Mouse (Mus musculus): Measurements from ENCODE around the gene Pde3a.
"Not testable (repeated sequence)": the region's sequence is repeated elsewhere in the genome, so short reads cannot be mapped to it uniquely, and the experiment has no call there.

Gene Pde3a

DNA sequence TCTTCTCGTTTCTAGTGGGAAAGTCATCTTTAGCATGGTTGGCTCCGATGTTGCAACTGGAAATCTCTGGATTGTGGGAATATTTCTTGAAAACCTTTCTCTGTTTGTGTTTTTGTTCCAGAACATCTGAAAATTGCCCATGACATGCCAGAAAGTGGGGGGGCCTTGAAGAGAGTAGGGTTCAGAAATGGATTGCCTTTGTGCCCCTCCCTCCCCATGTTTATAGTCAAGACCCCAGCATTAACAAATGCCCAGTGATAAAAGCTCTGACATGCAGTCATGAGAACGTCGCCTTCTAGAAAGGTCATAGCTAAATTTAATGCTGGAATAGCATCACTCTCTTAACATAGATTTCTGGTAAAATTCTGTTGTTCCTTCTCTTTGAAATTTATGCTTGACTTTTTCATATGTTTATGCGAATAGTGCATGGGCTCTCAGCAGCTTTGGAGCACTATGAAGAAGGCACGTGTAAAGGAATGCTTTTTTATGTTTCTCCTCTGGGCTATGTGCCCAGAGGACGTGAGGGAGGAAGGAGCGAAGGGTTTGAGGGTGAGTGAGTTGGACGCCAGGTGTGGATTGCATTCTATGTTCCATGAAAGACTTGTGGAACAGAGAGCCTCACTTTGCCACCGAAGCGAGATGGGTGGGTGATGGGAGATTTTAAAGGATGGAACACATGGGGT, 19.0 kb downstream of the Pde3a start:
- DNase-seq = no peak

DNA sequence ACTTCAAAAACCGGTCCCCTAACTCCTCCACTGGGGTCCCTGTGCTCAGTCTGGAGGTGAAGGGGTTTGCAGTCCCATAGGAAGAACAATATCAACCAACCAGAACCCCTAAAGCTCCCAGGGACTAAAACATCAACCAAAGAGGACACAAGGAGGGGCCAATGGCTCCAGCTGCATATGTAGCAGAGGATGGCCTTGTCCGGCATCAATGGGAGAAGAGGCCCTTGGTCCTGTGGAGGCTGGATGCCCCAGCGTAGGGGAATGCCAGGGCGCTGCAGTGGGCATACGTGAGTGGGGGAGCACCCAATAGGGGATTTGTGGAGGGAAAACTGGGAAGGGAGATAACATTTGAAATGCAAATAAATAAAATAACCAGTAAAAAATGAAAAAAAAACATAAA, 19.8 kb downstream of the Pde3a start:
- DNase-seq = no peak

DNA sequence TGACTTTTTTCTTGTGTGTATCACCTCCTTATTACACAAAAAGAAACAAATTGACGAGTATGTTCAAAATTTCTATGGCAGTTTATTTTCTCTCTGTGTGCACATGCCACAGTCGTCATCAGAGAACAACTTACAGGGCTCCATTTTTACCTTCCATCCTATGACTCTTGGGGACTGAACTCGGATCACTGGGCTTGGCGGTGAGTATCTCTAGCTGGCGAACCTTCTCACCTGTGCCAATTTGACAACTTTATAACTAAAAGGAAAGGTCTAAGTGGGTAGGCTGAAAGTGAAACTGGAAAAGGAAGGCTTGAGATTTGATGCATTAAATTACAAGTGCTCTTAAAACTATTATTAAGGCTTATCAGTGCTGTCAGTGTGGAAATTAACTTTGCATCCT, 22.1 kb downstream of the Pde3a start:
- no peak for DNase-seq

DNA sequence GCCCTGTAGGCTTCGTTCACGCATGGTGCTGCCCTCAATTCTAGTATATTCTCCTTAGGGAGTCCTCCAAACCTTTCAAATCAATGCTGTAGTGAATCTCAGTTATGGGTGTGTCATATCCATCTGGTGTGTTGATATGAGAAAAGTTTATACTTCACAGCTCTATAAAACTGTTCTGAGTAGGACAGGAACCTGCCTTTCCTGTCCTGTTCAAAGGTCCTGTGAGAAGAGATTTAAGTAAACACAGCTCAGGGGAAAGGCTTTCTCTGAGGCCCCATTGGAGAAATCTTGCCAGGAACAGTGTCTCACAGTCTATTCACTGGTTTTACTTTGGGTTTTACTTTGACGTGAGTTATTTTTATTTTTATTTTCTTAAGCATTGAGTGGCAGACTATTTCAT, 22.5 kb downstream of the Pde3a start:
- DNase-seq = no peak

DNA sequence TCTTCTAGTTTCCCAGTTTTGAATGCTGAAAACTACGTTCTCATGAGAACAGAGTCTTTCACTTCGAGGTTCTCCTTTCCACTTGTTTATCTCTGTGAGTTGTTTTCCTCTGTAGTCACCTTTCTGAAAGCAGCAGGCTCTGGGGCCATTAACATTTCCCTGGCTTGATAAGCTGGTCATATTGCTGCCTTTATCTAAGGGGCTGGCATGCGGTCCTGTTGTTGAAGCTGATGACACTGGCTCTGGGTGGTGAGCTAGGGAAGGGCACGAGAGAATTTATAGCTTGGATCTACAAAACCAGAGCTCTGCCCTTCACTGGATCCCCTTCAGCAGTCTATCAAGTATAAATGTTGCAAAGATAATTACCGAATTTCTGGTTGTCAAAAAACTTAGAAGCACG, 24.6 kb downstream of the Pde3a start:
- no peak for DNase-seq

DNA sequence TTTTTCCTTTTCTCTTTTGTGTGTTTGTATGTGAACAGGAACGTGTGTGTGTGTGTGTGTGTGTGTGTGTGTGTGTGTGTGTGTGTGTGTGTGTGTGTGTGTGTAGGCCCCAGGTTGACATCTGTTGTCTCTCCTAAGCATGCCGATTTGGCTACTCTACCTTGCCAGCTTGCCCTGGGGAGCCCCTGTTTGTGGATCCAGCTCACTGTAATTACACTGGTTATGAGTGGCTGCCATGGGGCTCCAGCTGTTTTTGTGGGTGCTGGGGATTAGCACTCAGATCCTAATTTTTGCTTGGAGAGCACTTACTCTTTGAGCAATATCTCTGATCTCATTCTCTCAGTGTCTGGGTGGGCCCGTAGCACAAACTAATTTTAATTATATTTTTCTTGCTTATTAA, 32.6 kb downstream of the Pde3a start:
- no peak for DNase-seq

DNA sequence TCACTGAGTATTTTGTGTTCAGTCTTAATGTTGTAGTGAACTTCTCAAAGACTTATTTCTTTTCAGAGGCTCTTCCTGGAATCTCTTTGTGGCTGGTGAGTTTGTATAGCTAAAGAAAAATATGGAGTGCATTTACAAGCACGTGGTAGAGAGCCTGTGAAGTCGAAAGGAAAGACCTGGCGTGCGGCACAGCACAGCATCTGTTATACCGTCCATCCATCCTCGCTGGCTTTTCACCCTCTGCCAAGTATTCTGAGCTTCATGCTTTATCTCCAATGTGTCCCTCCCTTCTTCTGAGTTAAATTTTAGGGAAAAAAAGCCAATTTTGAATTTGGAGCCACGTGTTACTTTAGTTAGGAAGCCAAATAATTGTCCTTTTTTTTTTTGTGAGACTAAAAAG, 33.7 kb downstream of the Pde3a start:
- DNase-seq = no peak

DNA sequence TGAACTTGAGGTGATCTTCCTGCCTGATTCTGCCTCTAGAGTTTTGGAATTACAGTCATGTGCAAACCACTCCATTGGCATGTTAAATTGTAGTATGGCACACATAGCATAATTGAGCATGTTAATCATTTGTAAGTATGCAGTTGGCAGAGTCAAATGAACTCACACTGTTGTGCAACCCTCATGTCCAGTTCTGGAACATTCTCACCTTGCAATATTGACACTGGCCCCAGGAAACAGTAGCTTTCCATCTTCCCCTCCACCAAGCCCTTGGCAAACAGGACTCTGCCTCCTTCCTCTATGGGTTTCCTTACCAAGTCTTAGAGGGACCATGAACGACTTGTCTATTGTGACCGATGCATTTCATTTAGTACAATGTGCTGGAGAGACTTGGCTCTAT, 42.1 kb downstream of the Pde3a start:
- no peak for DNase-seq

DNA sequence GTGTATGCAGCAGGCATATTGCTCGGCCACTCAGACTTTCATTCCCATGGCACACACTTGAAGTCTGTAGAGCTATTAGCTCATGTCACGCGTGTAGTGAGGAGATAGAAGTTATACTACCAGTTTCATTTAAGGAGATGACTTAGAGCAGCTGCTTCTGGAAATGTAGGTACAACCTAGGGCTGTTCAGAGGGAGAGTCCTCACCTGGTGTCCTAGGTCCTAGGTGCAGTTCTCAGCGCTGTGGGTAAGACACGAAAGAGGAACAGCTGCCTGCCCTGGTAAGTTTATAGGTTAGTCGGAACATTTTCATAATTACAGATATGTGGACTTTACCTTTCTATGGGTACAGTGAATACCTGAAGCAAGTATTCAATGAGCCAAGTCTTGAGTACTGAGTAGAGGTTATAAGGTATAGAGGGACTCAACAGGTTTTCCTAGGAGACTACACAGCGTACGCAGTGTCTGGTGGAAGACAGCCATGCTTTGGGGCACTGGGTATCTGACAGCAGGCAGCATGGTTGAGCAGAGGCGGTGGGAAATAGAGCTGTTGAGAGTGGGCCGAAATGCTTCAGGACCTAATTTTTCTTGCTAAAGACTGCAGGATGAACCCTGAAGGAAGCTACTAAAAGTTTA, 43.9 kb downstream of the Pde3a start:
- DNase-seq = no peak

DNA sequence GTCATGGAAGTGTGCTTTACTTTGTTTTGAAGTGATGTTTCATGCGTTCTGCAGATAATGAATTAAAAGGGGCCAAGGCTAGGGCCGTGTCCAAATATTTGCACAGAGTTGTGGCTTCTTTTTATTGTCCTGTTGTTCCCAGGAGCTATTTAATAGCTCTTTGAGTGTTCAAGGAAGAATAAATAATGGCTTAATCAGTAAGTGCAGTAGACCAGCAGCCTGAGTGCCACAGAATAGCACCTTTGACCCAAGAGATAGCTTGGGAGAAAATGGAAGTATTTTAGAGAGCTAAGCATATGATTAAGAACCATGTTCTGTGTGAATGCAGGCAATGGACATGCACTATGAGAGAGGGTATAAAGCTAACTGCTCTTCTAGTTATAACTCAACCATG, 44.4 kb downstream of the Pde3a start:
- no peak for DNase-seq

DNA sequence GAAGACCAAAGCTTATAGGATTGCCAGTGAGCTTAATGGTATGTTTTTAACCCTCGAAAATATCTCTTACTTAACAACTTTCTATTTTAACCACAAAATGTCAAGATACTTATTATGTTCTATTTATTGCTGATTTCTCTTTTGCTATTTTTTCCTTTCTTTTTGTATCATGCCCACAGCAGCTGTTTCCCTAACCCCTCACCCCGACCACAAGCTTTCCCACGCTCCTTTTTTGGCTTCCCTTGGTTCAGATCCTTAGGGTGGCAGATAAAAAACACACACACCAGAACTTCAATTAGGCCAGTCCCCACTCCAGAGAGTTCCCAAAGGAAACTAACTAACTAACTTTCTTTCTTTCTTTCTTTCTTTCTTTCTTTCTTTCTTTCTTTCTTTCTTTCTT, 46.2 kb downstream of the Pde3a start:
- DNase-seq = no peak

DNA sequence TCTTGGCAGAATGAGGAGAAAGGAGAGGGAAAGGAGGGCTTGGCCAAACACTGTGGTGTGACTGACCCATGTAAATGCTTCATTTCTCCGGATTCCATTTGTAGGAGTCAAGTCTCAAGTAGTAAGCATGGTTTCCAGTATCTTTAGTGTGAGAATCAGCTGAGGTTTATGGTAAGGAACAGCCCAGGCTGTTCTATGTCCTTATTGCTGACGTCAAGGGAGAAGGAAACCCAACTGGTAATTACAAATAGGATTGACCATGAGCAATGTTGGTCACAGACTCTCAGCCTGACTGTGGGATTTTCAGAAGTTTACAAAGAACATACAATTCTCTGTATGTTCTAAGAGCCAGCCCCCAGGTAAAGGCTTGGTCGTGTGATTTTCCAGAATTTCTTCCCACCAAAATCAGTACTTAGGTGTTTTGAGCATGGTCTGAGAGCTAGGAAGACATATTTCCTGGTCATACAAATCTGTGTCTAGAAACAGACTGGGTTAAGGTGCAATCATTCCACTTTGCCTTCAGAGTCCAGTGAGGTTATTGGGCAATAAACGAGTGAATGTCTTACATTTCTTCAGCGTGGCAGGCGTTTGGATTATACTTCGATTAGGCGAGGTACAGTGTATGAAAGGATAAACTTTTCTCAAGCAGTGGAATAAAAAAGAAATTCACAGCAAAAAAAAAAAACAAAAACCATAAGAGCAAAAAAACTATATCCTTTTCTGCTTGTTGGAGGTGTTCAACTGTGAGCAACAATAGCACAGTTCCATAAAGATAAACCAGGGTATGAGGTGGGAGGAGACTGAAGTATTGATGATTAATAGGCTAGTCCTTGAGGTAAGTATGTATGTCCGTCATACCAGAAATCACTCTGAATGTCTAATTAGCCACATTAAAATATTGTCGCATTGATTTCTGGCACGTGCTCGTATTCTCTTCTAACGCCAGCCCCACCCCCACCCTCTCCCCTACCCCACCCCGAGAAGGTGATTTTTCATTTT, 53.0 kb downstream of the Pde3a start:
- no peak for DNase-seq

DNA sequence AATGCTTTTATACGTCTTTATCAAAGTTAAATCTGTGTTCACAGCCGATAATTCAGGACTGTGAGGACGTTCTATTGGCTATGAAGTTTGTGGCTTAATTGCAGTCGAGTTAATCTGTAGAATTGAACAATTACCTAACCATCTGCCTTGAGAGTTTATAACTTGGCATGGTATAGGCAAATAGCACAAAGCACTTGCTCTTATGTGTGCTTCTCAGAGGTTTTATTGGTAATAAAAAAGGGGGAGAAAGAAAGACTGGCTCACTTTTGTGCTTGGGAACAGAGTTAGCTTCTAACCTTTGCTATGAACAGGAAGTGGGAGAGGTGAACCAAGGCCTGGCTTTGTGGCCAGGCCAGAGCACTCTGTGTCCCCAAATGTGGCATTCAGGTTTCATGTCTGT, 53.8 kb downstream of the Pde3a start:
- no peak for DNase-seq

DNA sequence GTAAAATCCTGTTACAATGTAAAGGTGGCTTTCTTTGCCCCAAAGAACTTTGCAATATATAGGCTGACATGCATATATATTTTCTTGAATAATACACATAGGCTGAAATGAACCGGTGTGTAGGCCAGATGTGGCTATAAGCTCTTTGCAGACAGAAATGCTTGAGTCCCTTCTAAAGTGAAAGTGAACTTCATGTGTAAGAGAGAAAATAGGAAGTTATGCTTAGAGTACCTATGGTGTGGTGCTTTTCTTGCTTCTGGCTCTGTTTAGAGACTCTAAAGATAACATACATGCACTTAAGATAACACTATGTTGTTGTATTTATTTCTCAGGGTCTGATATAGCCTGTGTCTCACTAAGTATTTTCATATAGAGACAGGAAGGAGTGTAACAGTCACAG, 58.3 kb downstream of the Pde3a start:
- no peak for DNase-seq

DNA sequence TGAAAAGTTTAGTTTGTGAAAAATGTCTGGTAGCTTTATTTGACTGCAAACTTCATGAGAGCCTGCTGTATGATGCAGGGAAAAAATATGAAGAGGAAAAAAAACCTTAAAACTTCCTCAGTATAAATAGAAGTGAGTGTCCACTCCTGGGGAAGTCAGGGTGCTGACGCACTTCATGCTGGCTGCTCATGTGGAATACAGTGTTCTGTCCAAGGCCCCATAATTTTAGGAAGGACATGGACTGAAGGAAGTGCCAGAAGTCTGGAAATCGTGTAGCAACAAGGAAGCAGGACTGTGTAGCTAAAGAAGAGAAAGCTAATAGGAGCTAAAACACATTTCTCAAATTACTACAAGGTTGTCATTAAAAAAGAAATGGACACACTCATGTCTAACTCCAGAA, 59.4 kb downstream of the Pde3a start:
- no peak for DNase-seq

DNA sequence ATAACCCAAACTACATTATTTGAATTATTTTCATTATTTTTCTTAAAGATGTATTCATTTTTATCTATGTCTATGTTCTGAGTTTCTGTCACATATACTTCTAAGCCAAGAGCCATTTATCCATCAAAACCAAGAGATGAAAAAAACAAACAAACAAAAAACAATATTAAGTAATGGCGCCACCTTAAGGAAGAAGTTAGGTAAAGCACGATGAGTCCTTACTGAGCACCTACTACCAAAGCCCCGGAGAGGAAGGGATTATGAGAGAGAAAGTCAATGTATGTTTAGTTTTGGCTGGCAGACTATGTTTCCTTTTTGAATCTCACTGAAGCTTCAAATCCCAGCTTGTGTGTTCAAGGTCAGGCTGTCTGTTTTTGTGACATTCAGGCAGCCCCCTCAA, 60.8 kb downstream of the Pde3a start:
- no peak for DNase-seq

DNA sequence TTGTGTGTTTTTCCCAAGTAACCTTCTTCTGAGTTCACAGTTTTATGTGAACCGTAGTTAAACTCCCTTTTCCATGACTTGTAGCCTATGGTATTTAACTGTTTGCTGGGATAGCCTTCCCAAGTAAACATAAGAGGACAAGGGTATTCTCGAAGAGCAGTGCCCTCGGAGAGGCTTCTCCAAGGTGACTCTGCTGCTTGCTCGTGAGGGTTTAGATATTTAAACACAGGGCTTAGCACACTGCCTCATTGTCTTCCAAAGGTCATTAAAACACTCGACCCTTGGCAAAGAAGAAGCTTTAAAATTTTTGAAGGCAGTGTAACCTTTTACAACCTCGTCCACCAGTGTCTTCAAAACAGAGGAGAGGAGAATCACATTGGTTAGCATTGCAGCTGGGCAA, 61.3 kb downstream of the Pde3a start:
- no peak for DNase-seq

DNA sequence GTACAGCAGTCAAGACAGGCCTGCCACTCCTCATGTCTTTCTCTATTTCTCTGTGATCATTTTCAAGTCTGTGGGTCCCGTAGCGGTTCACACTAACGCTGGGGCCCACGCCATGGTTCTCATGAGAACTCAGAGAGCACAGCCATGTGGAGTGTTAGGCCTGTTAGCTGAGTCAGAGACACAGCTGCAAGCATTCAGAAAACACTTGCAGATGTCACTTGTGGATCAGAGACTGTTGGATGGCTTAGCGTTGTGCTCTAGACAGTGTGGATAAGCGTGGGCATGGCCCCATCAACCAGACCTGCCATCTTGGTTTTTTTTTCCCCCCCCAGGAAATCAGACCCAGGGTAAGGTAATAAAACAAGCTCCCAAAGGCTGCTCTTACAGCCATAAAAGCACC, 62.5 kb downstream of the Pde3a start:
- DNase-seq = no peak

DNA sequence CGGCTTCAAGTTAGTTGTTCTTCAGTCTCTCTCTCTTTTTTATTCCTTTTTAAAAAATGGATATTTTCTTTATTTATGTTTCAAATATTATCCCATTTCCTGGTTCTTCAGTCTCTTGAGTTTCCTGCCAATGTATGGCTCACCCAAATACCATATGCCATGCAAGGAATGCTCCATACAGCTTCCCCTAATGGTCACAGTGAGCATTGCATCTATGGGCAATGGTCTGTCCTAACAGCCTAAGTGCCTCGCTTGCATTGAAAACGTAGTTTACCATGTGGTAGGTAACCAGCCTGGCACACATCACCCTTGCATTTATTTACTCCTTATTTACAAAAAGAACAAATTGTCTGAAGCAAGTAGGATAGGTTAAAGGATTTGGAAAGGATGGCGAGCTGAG, 64.0 kb downstream of the Pde3a start:
- no peak for DNase-seq

DNA sequence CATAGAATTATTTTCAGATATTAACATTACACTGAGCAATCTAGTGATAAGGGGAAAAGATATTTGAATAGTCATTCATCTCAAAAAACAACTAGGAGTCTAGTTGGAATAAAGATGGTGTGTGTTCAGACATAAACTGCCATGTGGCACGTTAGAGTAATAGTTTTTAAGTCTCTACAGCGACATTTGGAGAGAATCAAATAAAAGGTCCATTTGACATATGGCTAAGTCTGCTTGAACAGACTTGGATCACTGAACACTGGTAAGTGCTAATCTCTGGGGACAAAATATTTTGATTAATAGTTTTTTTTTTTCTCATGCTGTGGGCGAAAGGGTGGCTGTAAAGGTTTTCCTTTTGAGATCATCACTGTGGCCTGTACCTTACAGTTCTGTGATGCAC, 69.4 kb downstream of the Pde3a start:
- DNase-seq = no peak

DNA sequence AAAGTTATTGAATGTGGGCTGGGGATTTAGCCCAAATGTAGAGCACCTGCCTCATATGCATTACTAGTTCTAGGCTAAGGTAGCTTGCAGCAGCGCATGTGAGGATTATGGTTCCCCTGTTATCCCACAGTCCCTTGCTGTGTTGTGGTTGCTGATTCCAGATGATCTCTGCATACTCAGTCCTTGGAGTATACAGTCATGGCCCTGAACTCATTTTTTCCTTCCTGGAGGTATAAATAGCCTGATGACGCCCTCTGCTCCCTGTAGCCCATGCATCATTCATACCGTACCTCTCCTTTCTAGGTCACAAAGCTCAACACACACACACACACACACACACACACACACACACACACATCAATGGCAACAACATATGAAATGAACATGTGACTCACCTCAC, 72.2 kb downstream of the Pde3a start:
- no peak for DNase-seq

DNA sequence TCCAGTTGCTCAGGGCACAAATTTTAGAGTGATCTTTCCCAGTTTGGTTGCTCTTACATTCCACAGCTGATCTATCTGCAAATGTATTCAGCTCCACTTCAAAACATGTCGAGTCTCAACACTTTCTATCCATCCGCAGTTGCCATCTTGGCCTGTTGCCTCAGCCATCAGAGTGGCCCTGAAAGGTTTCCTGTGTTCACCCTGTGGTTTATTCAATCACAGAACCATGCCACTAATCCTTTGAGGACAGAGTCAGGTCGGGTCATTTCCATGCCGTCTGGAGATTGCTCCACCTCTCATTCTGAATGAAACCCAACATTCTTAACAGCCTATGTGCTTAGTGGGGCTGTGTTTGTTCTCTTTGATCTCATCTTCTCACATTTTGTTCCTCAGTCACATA, 73.9 kb downstream of the Pde3a start:
- no peak for DNase-seq

DNA sequence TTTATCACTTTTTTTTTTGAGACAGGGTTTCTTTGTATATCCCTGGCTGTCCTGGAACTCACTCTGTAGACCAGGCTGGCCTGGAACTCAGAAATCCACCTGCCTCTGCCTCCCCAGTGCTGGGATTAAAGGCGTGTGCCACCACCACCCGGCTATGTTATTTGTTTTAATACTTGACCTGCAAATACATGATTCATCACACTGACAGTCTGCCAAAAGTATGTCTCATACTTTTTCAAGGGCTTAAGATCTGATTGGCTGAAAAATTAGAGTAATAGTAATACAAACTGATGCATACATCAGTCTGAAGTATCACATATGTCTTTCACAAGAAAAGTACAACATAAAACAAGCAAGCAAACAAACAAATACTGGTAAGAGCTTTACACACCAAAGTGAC, 78.1 kb downstream of the Pde3a start:
- DNase-seq = not testable (repeated sequence)

DNA sequence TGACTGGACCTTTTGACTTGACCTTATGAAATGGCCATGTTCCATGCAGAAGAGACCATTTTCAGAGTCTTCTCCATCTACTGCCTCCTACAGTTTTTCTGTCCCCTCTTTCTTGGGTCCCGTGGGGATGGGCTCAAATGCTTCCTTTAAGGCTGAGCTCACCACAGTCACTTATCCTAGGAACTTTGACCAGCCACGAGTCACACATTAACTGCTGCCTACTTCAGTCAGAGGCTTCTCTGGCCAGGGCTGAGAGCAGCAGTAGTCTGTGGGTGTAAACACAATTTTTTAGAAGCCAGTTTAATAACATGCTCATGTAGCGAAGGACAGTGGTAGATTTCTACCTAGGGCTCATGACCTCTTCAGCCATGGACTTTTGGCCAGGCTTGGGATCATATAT, 79.0 kb downstream of the Pde3a start:
- DNase-seq = no peak

Measured in thymus, postnatal 36 days (tissue).